Mouse (Mus musculus) kidney, embryonic 16.5 days (tissue): Measurements from ENCODE around the gene Cmtm4. TPM values are rescaled to one million over a fixed set of nuclear protein-coding genes. Genes with fewer than 3 reads are reported as not detected.

ENCODE experiments used
- ATAC-seq: fragments of 200-750 bp; cut with Nextera tagmentation; 2 replicates; pipeline ENCODE4 v1.8.0; 2017; ENCODE audit warnings: moderate TSS enrichment; ENCODE audit not compliant: low FRiP score, low TSS enrichment
- H3K27ac ChIP-seq: fragments of 300-500 bp; sonication (generic); 2 replicates; pipeline ENCODE4 v1.5.1; 2014; ENCODE audit warnings: low read length
- H3K27me3 ChIP-seq: fragments of 300-500 bp; sonication (generic); 2 replicates; pipeline ENCODE4 v1.6.1; 2014; ENCODE audit warnings: low read length, control low read depth, mixed read lengths; ENCODE audit not compliant: insufficient read depth
- H3K36me3 ChIP-seq: fragments of 300-500 bp; sonication (generic); 2 replicates; pipeline ENCODE4 v1.6.1; 2014; ENCODE audit warnings: low read length, control low read depth, mixed read lengths; ENCODE audit not compliant: insufficient read depth
- H3K4me1 ChIP-seq: fragments of 300-500 bp; sonication (generic); 2 replicates; pipeline ENCODE4 v1.6.1; 2014; ENCODE audit warnings: low read length, control low read depth, mixed read lengths; ENCODE audit not compliant: insufficient read depth
- H3K4me2 ChIP-seq: fragments of 300-500 bp; sonication (generic); replicated peaks from 2 replicates; pipeline ENCODE4 v1.6.1; 2014; ENCODE audit warnings: low read depth, low read length
- H3K4me3 ChIP-seq: fragments of 300-500 bp; sonication (generic); 2 replicates; pipeline ENCODE4 v1.5.1; 2014; ENCODE audit warnings: mild to moderate bottlenecking, low read length
- H3K9ac ChIP-seq: fragments of 300-500 bp; sonication (generic); replicated peaks from 2 replicates; pipeline ENCODE4 v1.6.1; 2014; ENCODE audit warnings: low read length
- H3K9me3 ChIP-seq: fragments of 300-500 bp; sonication (generic); 2 replicates; pipeline ENCODE4 v1.6.1; 2016; ENCODE audit warnings: low read length, control low read depth
- WGBS: fragments of 180-500 bp; shearing (Covaris S2); extraction: QIAGEN DNeasy Blood & Tissue Kit; methylation state at CpG from one replicate; pipeline ENCODE4 v1.1.7; 2014; 5-methylcytosine and 5-hydroxymethylcytosine counted together
- polyA plus RNA-seq: library from polyadenylated mRNA; unstranded; fragments of >200 nt; fragmentation: Nextera tagmentation; extraction: Ambion mirVana; gene quantifications from 2 replicates; pipeline ENCODE4 v1.2.1, GENCODE M21; 2015

Cmtm4 gene
- polyA plus RNA-seq, 1 experiment from 2014 or later = 3.6 TPM

- no peaks in the 10 kb centered on the region for H3K9me3 ChIP-seq
- WGBS = 88% methylated on average over 7 of the region's 7 CpGs
- H3K27ac ChIP-seq = no peak overlapping the region
- H3K4me2 ChIP-seq = no peak overlapping the region
- ATAC-seq = no peak
- peaks cover 45% of the 10 kb centered on the region for H3K4me1 ChIP-seq
- H3K36me3 ChIP-seq = no peaks in the 10 kb centered on the region
- no peak overlapping the region for H3K9ac ChIP-seq
- H3K4me3 ChIP-seq = no peak overlapping the region
- no peaks in the 10 kb centered on the region for H3K27me3 ChIP-seq
Observed at GRCm38 (mm10) chr8:104380269-104380668, 15.3 kb downstream of the Cmtm4 start.

DNA sequence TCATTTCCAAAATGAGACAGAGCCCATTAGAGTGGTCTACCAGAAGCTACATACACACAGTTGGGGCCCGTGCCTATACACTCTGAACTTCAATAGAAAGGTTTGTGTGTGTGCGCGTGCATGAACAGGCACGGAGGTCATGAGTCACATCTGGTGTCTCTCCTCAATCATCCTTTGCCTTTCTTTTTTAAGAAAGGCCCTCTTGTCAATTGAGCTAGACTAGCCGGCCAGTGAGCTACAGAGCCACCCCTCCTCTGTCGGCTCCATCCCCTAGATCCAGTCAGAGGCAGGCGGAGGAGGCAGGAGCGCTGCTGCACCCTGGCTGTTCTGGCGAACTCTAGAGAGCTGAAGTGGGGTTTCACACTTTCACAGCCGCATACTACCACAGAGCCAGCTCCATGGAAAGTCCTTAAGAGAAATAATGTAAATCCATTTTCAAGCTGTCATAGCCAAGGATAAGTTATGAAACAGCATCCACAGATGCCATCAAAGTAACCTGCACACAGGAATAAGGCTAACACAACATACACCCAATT lies 16.2 kb downstream of the Cmtm4 start:
- Histone ChIP-seq H3K4me2 (no peak overlapping the region), H3K9ac (no peak overlapping the region), H3K27me3 (no peaks in the 10 kb centered on the region), H3K9me3 (no peaks in the 10 kb centered on the region), H3K4me3 (no peak overlapping the region), H3K4me1 (peaks cover 52% of the 10 kb centered on the region), H3K36me3 (no peaks in the 10 kb centered on the region), H3K27ac (no peak overlapping the region)
- ATAC-seq = no peak
- WGBS = 60% methylated on average over 10 of the region's 10 CpGs

DNA sequence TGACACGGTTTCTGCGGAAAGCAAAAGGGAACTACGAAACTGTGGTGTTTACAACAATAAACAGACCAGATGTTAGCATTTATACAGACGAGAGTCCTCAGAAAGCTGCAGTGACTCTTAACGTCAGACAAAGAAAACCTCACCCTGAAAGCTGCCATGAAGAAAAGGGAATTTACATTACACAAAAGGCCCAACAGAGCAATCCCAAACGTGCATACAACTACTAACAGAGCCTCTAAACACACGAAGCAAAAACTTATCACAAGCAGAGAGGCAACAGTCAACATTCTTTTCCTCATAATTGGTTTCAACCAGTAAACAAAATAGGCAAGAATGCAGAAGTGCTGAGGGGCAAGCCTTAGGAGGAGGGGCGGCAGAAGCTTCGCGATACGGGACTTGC lies 18.9 kb downstream of the Cmtm4 start:
- Histone ChIP-seq H3K27ac (peak overlapping the region; percentile 41; the same call in 1 of the 2 replicates), H3K9ac (no peak overlapping the region), H3K9me3 (no peaks in the 10 kb centered on the region), H3K4me3 (no peak overlapping the region), H3K27me3 (no peaks in the 10 kb centered on the region), H3K4me1 (peaks cover 38% of the 10 kb centered on the region), H3K36me3 (no peaks in the 10 kb centered on the region), H3K4me2 (no peak overlapping the region)
- 71% methylated on average over 11 of the region's 11 CpGs for WGBS
- ATAC-seq = no peak

DNA sequence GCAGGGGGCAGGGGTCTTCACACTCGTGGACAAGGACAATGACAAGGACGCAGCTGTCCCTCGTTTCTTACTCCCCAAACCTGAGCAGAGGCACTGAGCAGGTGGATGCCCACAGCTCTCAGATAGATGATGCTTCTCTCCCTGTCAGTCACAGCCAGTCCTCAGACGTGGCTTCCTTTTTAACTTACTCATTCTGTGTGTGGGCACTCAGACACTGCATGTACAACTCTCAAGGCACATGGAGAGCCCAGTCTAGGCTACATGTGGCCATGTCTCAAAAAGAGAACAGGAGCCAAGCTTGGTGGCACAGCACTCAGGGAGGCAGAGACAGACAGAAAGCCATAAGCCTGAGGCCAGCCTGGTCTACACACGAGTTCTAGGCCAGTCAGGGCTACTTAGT lies 19.6 kb downstream of the Cmtm4 start:
- peaks cover 38% of the 10 kb centered on the region for H3K4me1 ChIP-seq
- 57% methylated on average over 5 of the region's 5 CpGs for WGBS
- no peaks in the 10 kb centered on the region for H3K27me3 ChIP-seq
- H3K9me3 ChIP-seq = no peaks in the 10 kb centered on the region
- no peaks in the 10 kb centered on the region for H3K36me3 ChIP-seq
- H3K4me3 ChIP-seq = no peak overlapping the region
- peak overlapping the region; percentile 89 for H3K27ac ChIP-seq
- ATAC-seq = 0 out of 2 replicates have a peak, but pooled peaks have one; percentile 3
- peak overlapping the region; percentile 41 for H3K9ac ChIP-seq
- H3K4me2 ChIP-seq = no peak overlapping the region; the same call in 1 of the 2 replicates

DNA sequence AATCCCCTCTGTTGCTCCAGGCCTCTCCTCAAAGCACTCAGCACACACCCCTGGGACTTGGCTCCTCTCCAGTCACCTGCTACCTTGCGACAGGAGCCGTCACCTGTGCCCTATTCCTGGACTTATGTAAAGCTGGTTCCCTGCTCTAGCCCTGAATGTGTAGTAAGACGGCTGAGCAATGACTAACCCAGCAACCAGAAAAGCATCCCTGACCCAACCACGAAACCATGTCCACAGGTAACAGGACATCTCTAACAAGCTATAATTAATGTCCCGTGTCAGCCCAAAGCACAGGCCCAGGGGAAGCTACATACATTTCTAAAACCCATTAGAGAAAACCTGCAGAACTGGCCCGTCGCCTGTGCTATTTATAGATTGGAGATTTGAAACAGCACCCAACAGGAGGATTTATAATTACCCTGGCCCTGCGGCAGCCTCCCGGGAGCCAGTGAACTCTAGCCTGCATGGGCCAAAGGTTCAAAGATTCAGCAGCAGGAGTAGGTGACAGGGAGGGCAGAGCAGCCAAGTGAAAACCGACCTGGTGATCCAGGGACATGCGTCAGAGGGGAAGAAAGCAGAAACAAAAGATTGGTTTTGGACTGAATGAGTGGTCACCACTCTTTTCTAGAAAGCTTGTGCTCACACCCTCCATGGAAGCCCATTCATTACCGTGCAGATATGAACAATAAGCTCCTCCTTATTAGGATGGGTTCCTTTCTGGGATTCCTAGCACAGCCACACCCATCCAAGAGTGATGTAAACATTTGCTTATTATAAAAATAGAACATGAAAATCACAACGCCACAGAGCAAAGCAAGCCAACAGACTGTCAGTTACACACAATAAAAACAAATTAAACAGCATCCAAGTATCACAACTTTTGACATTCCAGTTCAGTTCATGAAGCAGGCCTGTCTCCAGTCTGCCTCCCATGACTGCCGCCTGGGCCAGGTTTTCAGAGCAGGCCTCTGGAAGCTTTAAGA lies 20.5 kb downstream of the Cmtm4 start:
- Histone ChIP-seq H3K4me2 (no peak overlapping the region; the same call in 1 of the 2 replicates), H3K27me3 (no peaks in the 10 kb centered on the region), H3K9me3 (no peaks in the 10 kb centered on the region), H3K4me3 (no peak overlapping the region), H3K9ac (peak overlapping the region; percentile 41), H3K4me1 (peaks cover 40% of the 10 kb centered on the region), H3K36me3 (no peaks in the 10 kb centered on the region), H3K27ac (peak overlapping the region; percentile 89)
- 23% methylated on average over 14 of the region's 14 CpGs for WGBS
- ATAC-seq = peak; percentile 93

GRCm38 (mm10) chr8:104374269-104374668 lies 21.3 kb downstream of the Cmtm4 start:
- no peak overlapping the region for H3K4me3 ChIP-seq
- no peaks in the 10 kb centered on the region for H3K9me3 ChIP-seq
- peak overlapping the region; percentile 3; the same call in 1 of the 2 replicates for H3K4me2 ChIP-seq
- 60% methylated on average over 11 of the region's 11 CpGs for WGBS
- H3K9ac ChIP-seq = no peak overlapping the region
- ATAC-seq = no peak
- H3K27ac ChIP-seq = peak overlapping the region; percentile 89
- no peaks in the 10 kb centered on the region for H3K36me3 ChIP-seq
- peaks cover 45% of the 10 kb centered on the region for H3K4me1 ChIP-seq
- H3K27me3 ChIP-seq = no peaks in the 10 kb centered on the region

DNA sequence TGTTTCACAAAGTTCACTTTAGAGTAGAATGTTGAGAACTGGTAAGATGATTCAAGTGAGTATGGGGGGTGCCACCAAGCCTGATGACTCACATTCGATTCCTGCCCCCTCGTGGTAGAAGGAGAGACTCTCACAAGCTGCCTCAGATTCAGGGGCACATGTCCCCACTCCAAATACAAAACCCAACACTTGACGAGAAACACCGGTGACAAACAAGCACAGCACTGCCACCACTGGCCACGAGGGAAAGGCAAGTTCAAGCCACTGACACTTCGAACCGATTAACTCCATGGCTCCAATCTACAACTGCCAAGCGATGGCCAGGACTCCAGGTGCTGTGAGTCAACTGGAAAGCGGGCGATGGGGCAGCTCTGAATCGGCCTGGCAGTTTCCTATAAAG lies 21.8 kb downstream of the Cmtm4 start:
- H3K36me3 ChIP-seq = no peaks in the 10 kb centered on the region
- H3K27ac ChIP-seq = peak overlapping the region; percentile 89
- H3K27me3 ChIP-seq = no peaks in the 10 kb centered on the region
- ATAC-seq = no peak
- peak overlapping the region; percentile 3; the same call in 1 of the 2 replicates for H3K4me2 ChIP-seq
- 67% methylated on average over 11 of the region's 11 CpGs for WGBS
- H3K4me3 ChIP-seq = no peak overlapping the region
- H3K9me3 ChIP-seq = no peaks in the 10 kb centered on the region
- no peak overlapping the region for H3K9ac ChIP-seq
- peaks cover 43% of the 10 kb centered on the region for H3K4me1 ChIP-seq

- Histone ChIP-seq H3K4me1 (peaks cover 41% of the 10 kb centered on the region), H3K27ac (no peak overlapping the region), H3K4me2 (no peak overlapping the region), H3K9ac (no peak overlapping the region), H3K9me3 (no peaks in the 10 kb centered on the region), H3K4me3 (no peak overlapping the region), H3K27me3 (no peaks in the 10 kb centered on the region), H3K36me3 (no peaks in the 10 kb centered on the region)
- 87% methylated on average over 6 of the region's 6 CpGs for WGBS
- ATAC-seq = no peak
Observed at GRCm38 (mm10) chr8:104371121-104371520, 24.5 kb downstream of the Cmtm4 start.

DNA sequence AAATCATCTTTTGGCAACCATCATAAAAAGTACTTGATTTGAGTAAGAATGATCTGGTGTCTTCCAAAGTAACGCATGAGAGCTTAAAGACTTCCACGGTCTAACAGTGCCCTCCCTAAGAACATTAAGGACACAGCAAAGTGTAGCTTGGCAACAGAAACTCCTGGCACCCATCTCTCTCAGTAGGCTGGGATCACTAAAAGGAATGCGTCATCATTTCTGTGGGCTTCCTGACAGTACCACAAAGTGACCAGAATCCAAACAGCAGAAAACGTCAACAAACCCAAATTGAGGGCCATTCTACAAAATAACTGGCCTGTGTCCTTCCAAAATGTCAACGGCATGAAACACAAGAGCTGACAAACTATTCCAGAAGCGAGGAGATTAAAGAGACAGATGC lies 25.5 kb downstream of the Cmtm4 start:
- Histone ChIP-seq H3K27ac (no peak overlapping the region), H3K36me3 (no peaks in the 10 kb centered on the region), H3K27me3 (no peaks in the 10 kb centered on the region), H3K4me3 (no peak overlapping the region), H3K4me1 (peaks cover 40% of the 10 kb centered on the region), H3K9me3 (no peaks in the 10 kb centered on the region), H3K9ac (no peak overlapping the region), H3K4me2 (no peak overlapping the region)
- WGBS = 63% methylated on average over 6 of the region's 6 CpGs
- no peak for ATAC-seq

GRCm38 (mm10) chr8:104369591-104369990 lies 26.0 kb downstream of the Cmtm4 start:
- Histone ChIP-seq H3K27ac (0 out of 2 replicates have a peak overlapping the region, but pooled peaks have one; percentile 26), H3K9me3 (no peaks in the 10 kb centered on the region), H3K4me3 (no peak overlapping the region), H3K27me3 (no peaks in the 10 kb centered on the region), H3K4me1 (peaks cover 38% of the 10 kb centered on the region), H3K36me3 (no peaks in the 10 kb centered on the region), H3K4me2 (no peak overlapping the region), H3K9ac (no peak overlapping the region)
- no peak for ATAC-seq
- 72% methylated on average over 12 of the region's 12 CpGs for WGBS
